Mouse (Mus musculus): ENCODE results near the gene Cldn34b4. TPM values are rescaled to one million over a fixed set of nuclear protein-coding genes. Genes with fewer than 3 reads are reported as not detected.

Cldn34b4 gene
- not detected in 2 replicates for polyA plus RNA-seq (2015; fragmentation: Nextera tagmentation; extraction: Ambion mirVana)

- Histone ChIP-seq H3K9me3 (ENCODE audit: low read length) (no peaks in the 10 kb centered on the region), H3K4me2 (ENCODE audit: low read depth, low read length) (no peak within 1 kb of the TSS), H3K36me3 (replicated peaks; ENCODE audit: insufficient read depth, low read length) (no peaks in the 10 kb centered on the region), H3K4me1 (ENCODE audit: insufficient read depth) (no peaks in the 10 kb centered on the region), H3K27me3 (ENCODE audit: insufficient read depth, low read length) (no peaks in the 10 kb centered on the region), H3K27ac (ENCODE audit: low read depth) (no peak within 1 kb of the TSS), H3K4me3 (ENCODE audit: low read depth, low read length) (no peak within 1 kb of the TSS), H3K9ac (replicated peaks) (no peak within 1 kb of the TSS)
- 66% methylated on average over 3 of the region's 3 CpGs for WGBS (ENCODE audit: insufficient replicate concordance)
- DNase-seq (no peak), ATAC-seq (no peak)
- TF ChIP-seq EP300 (IDR thresholded peaks at IDR 0.05; ENCODE audit: low read depth), result no peak
These were observed at the start of gene Cldn34b4 for GRCm38 (mm10) chrX:76393050-76393449. Gene Cldn34b4 (plus strand): TSS chrX:76393350.

Other genes with a start within 250 kb of the Cldn34b4 start
- not detected in 2 replicates for gene Cldn34b3, start 129.0 kb upstream of the Cldn34b4 start, polyA plus RNA-seq (2015; fragmentation: Nextera tagmentation; extraction: Ambion mirVana)
- gene Cldn34d, start 209.6 kb downstream of the Cldn34b4 start, polyA plus RNA-seq (2015; fragmentation: Nextera tagmentation; extraction: Ambion mirVana), result not detected in 2 replicates